Mouse (Mus musculus) ES-Bruce4 (cell line): ENCODE data around the gene Slc39a3. TPM values are rescaled to one million over a fixed set of nuclear protein-coding genes. Genes with fewer than 3 reads are reported as not detected.

Experiments used
- H3K27ac ChIP-seq: 2 replicates; pipeline ENCODE4 v1.5.1; 2012; ENCODE audit warnings: low read length, inconsistent platforms; ENCODE audit not compliant: insufficient read depth
- H3K27me3 ChIP-seq: 2 replicates; pipeline ENCODE4 v1.6.1; 2012; ENCODE audit warnings: mild to moderate bottlenecking, low read length, inconsistent platforms; ENCODE audit not compliant: control insufficient read depth, poor library complexity, insufficient read depth, severe bottlenecking
- H3K36me3 ChIP-seq: 2 replicates; pipeline ENCODE4 v1.6.1; 2012; ENCODE audit warnings: inconsistent platforms, mild to moderate bottlenecking, low read length, moderate library complexity; ENCODE audit not compliant: control insufficient read depth, poor library complexity, insufficient read depth, severe bottlenecking
- H3K4me1 ChIP-seq: one replicate; pipeline ENCODE4 v1.8.1; 2011; ENCODE audit warnings: low read length; ENCODE audit not compliant: control insufficient read depth, insufficient read depth
- H3K4me3 ChIP-seq: 2 replicates; pipeline ENCODE4 v1.5.1; 2011; ENCODE audit warnings: low read depth, mild to moderate bottlenecking, low read length
- H3K9ac ChIP-seq: 2 replicates; pipeline ENCODE4 v1.6.1; 2012; ENCODE audit warnings: low read depth, mild to moderate bottlenecking, inconsistent platforms; ENCODE audit not compliant: poor library complexity, severe bottlenecking
- H3K9me3 ChIP-seq: replicated peaks from 2 replicates; pipeline ENCODE4 v1.6.1; 2012; ENCODE audit warnings: mild to moderate bottlenecking, low read length, inconsistent platforms; ENCODE audit not compliant: control insufficient read depth, poor library complexity, insufficient read depth, severe bottlenecking
- CTCF ChIP-seq: IDR thresholded peaks from one replicate; pipeline ENCODE4 v1.8.1; 2011; ENCODE audit warnings: low read depth, low read length
- EP300 ChIP-seq: IDR thresholded peaks from 2 replicates; pipeline ENCODE4 v1.6.1; 2011; ENCODE audit warnings: low read depth, low read length; ENCODE audit not compliant: insufficient read depth
- POLR2A ChIP-seq: IDR thresholded peaks from one replicate; pipeline ENCODE4 v1.8.1; 2011; ENCODE audit warnings: low read length; ENCODE audit not compliant: insufficient read depth
- polyA plus RNA-seq: library from polyadenylated mRNA; stranded (reverse); fragments of >200 nt; gene quantifications from 2 replicates; pipeline ENCODE4 v1.2.4, GENCODE M21; 2011; ENCODE audit warnings: low read depth; ENCODE audit not compliant: missing spikeins, insufficient read depth, insufficient read length

Gene Slc39a3
- polyA plus RNA-seq, 1 experiment: 4.5 TPM

DNA sequence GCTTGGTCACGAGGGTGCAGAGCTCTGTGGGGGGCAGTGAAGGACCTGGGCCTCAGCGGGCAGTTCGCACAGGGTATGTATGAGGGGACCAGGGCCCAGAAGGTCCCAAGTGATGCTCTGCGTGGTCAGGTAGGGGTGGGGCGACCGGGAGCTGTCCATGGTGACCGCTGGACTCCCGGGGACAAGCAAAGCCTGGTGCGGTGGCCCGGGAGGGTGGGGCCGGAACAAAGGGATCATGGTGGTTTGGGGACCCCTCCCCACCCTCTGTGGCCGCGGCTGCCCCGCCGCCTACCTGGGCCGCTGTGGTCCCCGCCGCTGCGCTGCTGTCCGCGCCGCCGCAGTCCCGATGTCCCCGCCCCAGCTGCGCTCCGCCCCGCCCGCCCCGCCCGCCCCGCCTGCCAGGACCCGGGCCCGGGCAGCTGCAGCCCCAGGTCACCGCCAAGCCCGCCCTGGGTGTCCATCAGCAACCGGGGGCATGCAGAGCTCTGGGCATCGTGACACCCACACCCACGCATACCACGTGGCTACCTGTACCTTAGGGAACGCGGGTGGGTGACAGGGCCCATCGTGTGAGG is 12.1 kb downstream of the Slc39a3 start:
- no peak overlapping the region for H3K9ac ChIP-seq

DNA sequence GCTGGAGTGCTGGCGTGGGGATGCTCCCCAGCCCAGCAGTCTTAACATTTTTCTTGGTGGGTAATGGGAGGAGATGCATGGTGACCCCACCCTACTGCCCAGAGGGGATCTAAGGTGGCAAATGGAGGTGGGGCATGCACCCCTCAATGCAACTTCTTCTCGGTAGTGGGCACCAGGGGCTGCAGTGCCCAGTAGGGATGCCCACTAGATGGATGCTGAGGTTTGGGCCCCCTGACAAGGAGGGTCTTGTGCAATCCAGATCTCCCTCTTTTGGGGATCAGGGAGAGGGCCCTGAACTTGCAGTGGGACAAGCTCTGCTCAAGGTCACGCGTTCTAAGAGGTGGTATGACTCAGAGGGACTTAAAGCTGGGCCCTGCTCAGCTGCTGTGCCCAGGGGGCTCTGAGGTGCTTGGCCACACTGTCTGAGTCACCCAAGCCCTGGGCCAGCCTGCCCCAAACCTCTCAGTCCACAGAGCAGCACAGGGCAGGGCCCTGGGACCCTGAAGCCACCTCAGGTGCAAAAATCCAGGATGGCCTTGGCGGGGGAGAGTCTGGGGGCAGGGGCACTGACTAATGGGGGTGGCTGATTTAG is 12.8 kb downstream of the Slc39a3 start:
- H3K9me3 ChIP-seq: no peaks in the 10 kb centered on the region
- no peak overlapping the region for H3K27ac ChIP-seq
- peaks cover 2% of the 10 kb centered on the region for H3K4me1 ChIP-seq
- H3K27me3 ChIP-seq: no peaks in the 10 kb centered on the region
- H3K4me3 ChIP-seq: no peak overlapping the region
- no peak overlapping the region for H3K9ac ChIP-seq
- TF ChIP-seq CTCF (no peak), EP300 (no peak), POLR2A (no peak)
- H3K36me3 ChIP-seq: no peaks in the 10 kb centered on the region

More for the DNA sequence above, 12.1 kb downstream of the Slc39a3 start:
- no peak for TF ChIP-seq POLR2A
- no peak for TF ChIP-seq EP300
- no peak for TF ChIP-seq CTCF
- Histone ChIP-seq H3K27ac (no peak overlapping the region), H3K27me3 (no peaks in the 10 kb centered on the region), H3K4me1 (peaks cover 2% of the 10 kb centered on the region), H3K9me3 (no peaks in the 10 kb centered on the region), H3K36me3 (no peaks in the 10 kb centered on the region), H3K4me3 (peak overlapping the region; percentile 47)

DNA sequence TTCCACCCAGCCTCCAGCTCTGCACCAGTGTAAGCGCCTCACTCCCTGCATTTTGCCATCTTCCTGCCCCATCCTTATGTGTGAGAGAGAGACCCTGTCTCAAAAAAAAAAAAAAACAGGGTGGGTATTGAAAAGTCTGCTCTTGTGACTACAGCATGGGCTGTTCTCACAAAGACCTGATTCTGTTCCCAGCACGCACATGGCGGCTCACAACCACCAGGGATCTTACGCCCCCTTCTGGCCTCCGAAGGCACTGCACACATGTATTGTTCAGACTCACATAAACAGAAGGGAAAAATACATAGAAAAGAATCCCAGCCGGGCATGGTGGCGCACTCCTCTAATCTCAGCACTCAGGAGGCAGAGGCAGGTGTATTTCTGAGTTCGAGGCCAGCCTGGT is 14.5 kb downstream of the Slc39a3 start:
- H3K27me3 ChIP-seq: no peaks in the 10 kb centered on the region
- peaks cover 3% of the 10 kb centered on the region for H3K4me1 ChIP-seq
- H3K36me3 ChIP-seq: no peaks in the 10 kb centered on the region
- no peak overlapping the region for H3K4me3 ChIP-seq
- no peaks in the 10 kb centered on the region for H3K9me3 ChIP-seq
- no peak overlapping the region for H3K9ac ChIP-seq
- TF ChIP-seq EP300: no peak
- peak; percentile 90 for TF ChIP-seq CTCF
- no peak overlapping the region for H3K27ac ChIP-seq

DNA sequence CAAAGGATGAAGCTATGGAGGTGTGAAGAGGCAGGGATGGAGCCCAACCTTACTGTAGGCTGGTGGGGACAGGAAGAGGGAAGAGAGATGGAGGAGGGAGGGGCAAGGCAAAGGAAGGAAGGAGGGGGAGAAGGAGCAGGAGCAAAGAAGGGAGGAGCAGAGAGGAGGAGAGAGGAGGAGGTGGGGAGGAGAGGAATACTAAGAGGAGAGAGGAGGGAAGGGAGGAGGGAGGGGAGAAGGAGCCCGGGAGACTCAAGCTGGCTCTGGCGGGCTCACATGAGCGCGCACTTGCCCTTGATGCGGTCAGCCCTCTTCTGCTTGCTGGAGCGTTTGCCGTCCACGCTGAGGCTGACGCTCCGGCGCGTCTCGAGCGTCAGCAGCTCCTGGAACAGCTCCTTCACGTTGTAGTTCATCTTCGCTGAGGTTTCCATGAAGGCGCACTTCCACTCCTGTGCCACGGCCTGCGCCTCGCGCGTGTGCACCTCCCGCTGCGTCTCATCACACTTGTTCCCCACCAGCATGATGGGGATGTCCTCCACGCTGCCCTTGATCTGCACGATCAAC is 15.6 kb downstream of the Slc39a3 start:
- no peaks in the 10 kb centered on the region for H3K36me3 ChIP-seq
- H3K4me3 ChIP-seq: peak overlapping the region; percentile 23
- H3K4me1 ChIP-seq: peaks cover 3% of the 10 kb centered on the region
- no peaks in the 10 kb centered on the region for H3K27me3 ChIP-seq
- TF ChIP-seq CTCF: no peak
- TF ChIP-seq POLR2A: no peak
- TF ChIP-seq EP300: no peak
- H3K9ac ChIP-seq: no peak overlapping the region
- no peak overlapping the region for H3K27ac ChIP-seq
- H3K9me3 ChIP-seq: no peaks in the 10 kb centered on the region

DNA sequence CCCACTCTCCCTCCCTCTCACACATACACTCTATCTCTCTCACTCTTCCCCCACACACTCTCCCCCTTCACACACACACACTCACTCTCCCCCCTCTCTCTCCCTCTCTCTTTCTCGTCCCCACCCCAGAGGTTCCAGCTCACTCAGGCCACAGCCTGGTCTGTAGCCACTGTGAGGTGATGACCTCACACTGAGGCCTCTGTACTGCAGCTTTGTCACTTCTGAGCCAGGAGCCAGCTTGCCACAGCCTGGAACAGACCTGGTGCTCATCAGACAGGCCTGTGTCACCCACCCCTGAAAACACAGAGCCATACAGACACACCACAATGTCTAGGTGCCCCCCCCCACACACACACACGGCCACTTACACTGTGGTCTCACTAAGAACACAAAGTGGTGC is 17.0 kb downstream of the Slc39a3 start:
- TF ChIP-seq EP300 (no peak), POLR2A (no peak), CTCF (no peak)
- no peak overlapping the region for H3K4me3 ChIP-seq
- no peaks in the 10 kb centered on the region for H3K36me3 ChIP-seq
- no peaks in the 10 kb centered on the region for H3K27me3 ChIP-seq
- H3K27ac ChIP-seq: no peak overlapping the region
- H3K9me3 ChIP-seq: no peaks in the 10 kb centered on the region
- no peak overlapping the region for H3K9ac ChIP-seq
- H3K4me1 ChIP-seq: peaks cover 2% of the 10 kb centered on the region

DNA sequence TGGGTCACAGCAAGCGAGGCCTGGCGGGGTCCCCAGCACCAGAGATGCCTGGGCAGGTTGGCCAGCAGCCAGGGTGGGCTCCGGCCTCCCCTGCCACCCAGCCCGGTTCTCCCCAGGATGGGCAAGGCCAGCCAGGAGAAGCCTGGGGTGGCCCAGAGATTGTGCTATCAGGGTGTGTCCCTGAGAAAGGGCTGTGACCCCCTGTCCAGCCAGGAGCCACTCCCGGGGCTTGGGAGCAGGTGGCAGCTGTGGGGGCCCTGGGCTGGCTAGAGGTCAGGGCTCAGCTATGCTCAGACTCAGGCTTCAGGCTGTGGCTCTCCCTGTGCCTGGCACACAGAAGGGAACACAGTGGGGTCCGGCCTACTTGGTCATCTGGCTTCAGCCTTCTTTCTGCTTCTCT is 17.5 kb downstream of the Slc39a3 start:
- H3K4me3 ChIP-seq: no peak overlapping the region
- TF ChIP-seq EP300 (no peak), POLR2A (no peak), CTCF (no peak)
- peaks cover 2% of the 10 kb centered on the region for H3K4me1 ChIP-seq
- H3K27me3 ChIP-seq: no peaks in the 10 kb centered on the region
- H3K27ac ChIP-seq: no peak overlapping the region
- H3K9me3 ChIP-seq: no peaks in the 10 kb centered on the region
- no peaks in the 10 kb centered on the region for H3K36me3 ChIP-seq
- peak overlapping the region; percentile 20 for H3K9ac ChIP-seq
